Comparison of ENCODE assay signal across 8 mouse cellular contexts in the genomic region with DNA sequence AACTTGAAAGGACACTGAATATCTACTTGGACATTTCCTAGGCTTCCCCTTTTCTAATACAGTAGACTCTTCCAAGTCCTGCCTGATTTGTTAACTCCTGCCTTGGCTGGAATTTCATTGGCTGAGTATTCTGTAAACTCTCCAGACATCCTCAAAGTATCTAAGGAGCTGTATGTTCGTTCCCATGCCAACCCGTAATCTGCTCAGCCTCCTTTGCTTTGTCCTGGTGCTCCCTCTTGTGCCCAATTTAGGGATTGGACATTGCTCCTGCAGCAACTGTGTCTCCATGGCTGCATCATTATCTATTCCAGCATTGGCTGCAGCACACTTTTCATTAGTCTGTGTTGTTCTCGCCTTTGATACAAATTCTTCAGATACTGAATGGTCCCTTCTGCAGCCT. TPM values are rescaled to one million over a fixed set of nuclear protein-coding genes. Genes with fewer than 3 reads are reported as not detected.
DNase-seq lines count a peak whose midpoint lies in the region; ATAC-seq and TF ChIP-seq lines count a peak whose summit lies in the region.

No protein-coding gene starts in this region.

- peak; percentile 90 for DNase-seq in heart, adult 11 months
- peak; percentile 80 to 89 for DNase-seq in cerebellum, postnatal 36 days
- DNase-seq in gastrocnemius, adult 2 months: peak; percentile 50
- DNase-seq in left cerebral cortex, postnatal 14 days (ENCODE audit: low spot score in 2 of 2): peak; percentile 92 to 97

- peak; percentile 64 for TF ChIP-seq CTCF in gastrocnemius, adult 2 months (IDR thresholded peaks at IDR 0.05)

- no peaks in the 10 kb centered on the region for H3K27me3 ChIP-seq in heart, embryonic 11.5 days (ENCODE audit: control insufficient read depth, insufficient read depth, low read length)
- H3K27me3 ChIP-seq in intestine, embryonic 16.5 days (replicated peaks; ENCODE audit: control insufficient read depth, insufficient read depth, low read length): no peaks in the 10 kb centered on the region
- H3K27me3 ChIP-seq in midbrain, embryonic 12.5 days: no peaks in the 10 kb centered on the region
- no peaks in the 10 kb centered on the region for H3K27me3 ChIP-seq in stomach, embryonic 15.5 days (replicated peaks)

- peaks cover 4% of the 10 kb centered on the region; the same call in 1 of the 2 replicates for H3K4me1 ChIP-seq in heart, embryonic 11.5 days (ENCODE audit: control insufficient read depth, insufficient read depth, low read length)
- H3K4me1 ChIP-seq in intestine, embryonic 16.5 days (ENCODE audit: control insufficient read depth, insufficient read depth, low read length): no peaks in the 10 kb centered on the region; the same call in 1 of the 2 replicates
- peaks cover 9% of the 10 kb centered on the region; the same call in 1 of the 2 replicates for H3K4me1 ChIP-seq in midbrain, embryonic 12.5 days
- no peaks in the 10 kb centered on the region for H3K4me1 ChIP-seq in stomach, embryonic 15.5 days

- no peak overlapping the region for H3K9ac ChIP-seq in heart, embryonic 11.5 days (ENCODE audit: low read depth, low read length)
- no peak overlapping the region for H3K9ac ChIP-seq in intestine, embryonic 16.5 days (ENCODE audit: low read depth, low read length)
- H3K9ac ChIP-seq in midbrain, embryonic 12.5 days (replicated peaks): no peak overlapping the region
- H3K9ac ChIP-seq in stomach, embryonic 15.5 days: no peak overlapping the region

- WGBS in heart, embryonic 11.5 days (ENCODE audit: insufficient replicate concordance): 29% methylated on average over 3 of the region's 3 CpGs
- WGBS in intestine, embryonic 16.5 days: 29% methylated on average over 3 of the region's 3 CpGs
- 6% methylated on average over 3 of the region's 3 CpGs for WGBS in midbrain, embryonic 12.5 days
- WGBS in stomach, embryonic 15.5 days: 33% methylated on average over 3 of the region's 3 CpGs

- no peak overlapping the region for H3K4me2 ChIP-seq in heart, embryonic 11.5 days
- no peak overlapping the region for H3K4me2 ChIP-seq in intestine, embryonic 16.5 days (ENCODE audit: low read depth, low read length)
- H3K4me2 ChIP-seq in midbrain, embryonic 12.5 days (replicated peaks): no peak overlapping the region
- H3K4me2 ChIP-seq in stomach, embryonic 15.5 days: no peak overlapping the region

- H3K9me3 ChIP-seq in heart, embryonic 11.5 days (replicated peaks; ENCODE audit: control insufficient read depth, low read length): no peaks in the 10 kb centered on the region
- no peaks in the 10 kb centered on the region for H3K9me3 ChIP-seq in intestine, embryonic 16.5 days (ENCODE audit: control insufficient read depth, low read length)
- no peaks in the 10 kb centered on the region for H3K9me3 ChIP-seq in midbrain, embryonic 12.5 days
- no peaks in the 10 kb centered on the region for H3K9me3 ChIP-seq in stomach, embryonic 15.5 days

- H3K4me3 ChIP-seq in heart, embryonic 11.5 days (ENCODE audit: low read depth, low read length): no peak overlapping the region
- H3K4me3 ChIP-seq in gastrocnemius, adult 2 months: no peak overlapping the region
- no peak overlapping the region for H3K4me3 ChIP-seq in intestine, embryonic 16.5 days (ENCODE audit: low read length)
- no peak overlapping the region for H3K4me3 ChIP-seq in midbrain, embryonic 12.5 days
- no peak overlapping the region for H3K4me3 ChIP-seq in stomach, embryonic 15.5 days (replicated peaks)

- no peak for ATAC-seq in heart, embryonic 11.5 days (replicated peaks; ENCODE audit: insufficient number of reproducible peaks, low FRiP score, low TSS enrichment)
- peak; percentile 69; the same call in 1 of the 2 replicates for ATAC-seq in intestine, embryonic 16.5 days
- ATAC-seq in midbrain, embryonic 12.5 days (ENCODE audit: low FRiP score, low read depth): peak; percentile 97
- peak; percentile 80; the same call in 1 of the 2 replicates for ATAC-seq in stomach, embryonic 15.5 days (ENCODE audit: insufficient read depth, low FRiP score, low read depth)

- H3K36me3 ChIP-seq in heart, embryonic 11.5 days (ENCODE audit: control insufficient read depth, insufficient read depth, low read length): peaks cover 4% of the 10 kb centered on the region; the same call in 1 of the 2 replicates
- H3K36me3 ChIP-seq in intestine, embryonic 16.5 days (ENCODE audit: control insufficient read depth, insufficient read depth, low read length): 0 out of 2 replicates have a peak, but pooled peaks cover 2% of the 10 kb centered on the region
- peaks cover 11% of the 10 kb centered on the region for H3K36me3 ChIP-seq in midbrain, embryonic 12.5 days
- 0 out of 2 replicates have a peak, but pooled peaks cover 3% of the 10 kb centered on the region for H3K36me3 ChIP-seq in stomach, embryonic 15.5 days

- H3K27ac ChIP-seq in heart, embryonic 11.5 days (ENCODE audit: low read depth, low read length): no peak overlapping the region
- no peak overlapping the region for H3K27ac ChIP-seq in gastrocnemius, adult 2 months
- H3K27ac ChIP-seq in intestine, embryonic 16.5 days (ENCODE audit: low read length): no peak overlapping the region
- no peak overlapping the region for H3K27ac ChIP-seq in midbrain, embryonic 12.5 days (replicated peaks)
- no peak overlapping the region for H3K27ac ChIP-seq in stomach, embryonic 15.5 days

- intact Hi-C loops in gastrocnemius, adult 2 months (cut with DNase I): no loop called here
- intact Hi-C loops in left cerebral cortex, postnatal 14 days (cut with DNase I): loop anchor here (2.0 to 10.0 kb wide), 2 partner anchors 522 to 798 kb away; partner anchors contain the start of gene Ndufb2

RNA-seq across cellular contexts. Expression of gene E330009J07Rik, which starts 42.7 kb away (rescaled TPM):
- 3.4 and 3.7 TPM in 2 replicates for polyA plus RNA-seq in heart, embryonic 11.5 days (2014; fragmentation: Nextera tagmentation; extraction: Ambion mirVana)
- total RNA-seq in gastrocnemius, adult 2 months (2021): 1 to 10 TPM in 1 of 2 experiments, under 1 TPM in 1; 0.98 to 1.2 TPM
- 6.0 and 6.2 TPM in 2 replicates for polyA plus RNA-seq in intestine, embryonic 16.5 days (2015; fragmentation: Nextera tagmentation; extraction: Ambion mirVana)
- total RNA-seq in left cerebral cortex, postnatal 14 days (2021): 10 to 100 TPM; 38.6 to 45.2 TPM
- polyA plus RNA-seq in midbrain, embryonic 12.5 days (2016; fragmentation: Nextera tagmentation; extraction: Ambion mirVana): 17.1 and 18.8 TPM in 2 replicates
- 13.7 and 16.0 TPM in 2 replicates for polyA plus RNA-seq in stomach, embryonic 15.5 days (2015; fragmentation: Nextera tagmentation; extraction: Ambion mirVana)

RNA-seq across cellular contexts. Expression of gene Wee2, which starts 45.7 kb away (rescaled TPM):
- not detected in 2 replicates for polyA plus RNA-seq in heart, embryonic 11.5 days (2014; fragmentation: Nextera tagmentation; extraction: Ambion mirVana)
- not detected for total RNA-seq in gastrocnemius, adult 2 months (2021)
- polyA plus RNA-seq in intestine, embryonic 16.5 days (2015; fragmentation: Nextera tagmentation; extraction: Ambion mirVana): 0.07 TPM in 1 of 2 replicates, not detected in the other
- total RNA-seq in left cerebral cortex, postnatal 14 days (2021): not detected
- 0.20 TPM in 1 of 2 replicates, not detected in the other for polyA plus RNA-seq in midbrain, embryonic 12.5 days (2016; fragmentation: Nextera tagmentation; extraction: Ambion mirVana)
- 0.05 and 0.09 TPM in 2 replicates for polyA plus RNA-seq in stomach, embryonic 15.5 days (2015; fragmentation: Nextera tagmentation; extraction: Ambion mirVana)
